Mouse (Mus musculus) cerebellum, adult 9-10 months (tissue): ENCODE data around the gene Mup19.
"Not testable (repeated sequence)": the region's sequence is repeated elsewhere in the genome, so short reads cannot be mapped to it uniquely, and the experiment has no call there.

Experiments
- DNase-seq: peaks from one replicate; pipeline ENCODE4 v3.0.0; 2022

Mup19 gene

DNA sequence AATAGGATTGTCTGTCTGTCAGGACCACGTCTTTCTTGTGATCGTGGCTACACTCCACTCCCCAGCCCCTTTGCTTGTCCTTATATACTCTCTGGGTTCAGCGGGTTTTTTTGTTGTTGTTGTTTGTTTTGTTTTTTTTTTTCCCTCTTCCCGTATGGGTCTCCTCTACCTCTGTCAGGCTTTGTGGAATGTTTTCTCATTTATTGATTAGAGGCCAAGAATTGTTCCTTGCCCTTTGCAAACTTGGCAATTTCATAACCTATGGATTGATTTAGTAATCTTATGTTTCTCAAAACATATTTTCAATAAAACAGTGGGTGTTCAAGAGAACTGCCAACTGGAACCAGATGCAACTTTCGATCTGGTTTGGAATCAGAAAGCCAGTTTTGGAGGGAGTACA is at the start of gene Mup19:
Mup19 (minus strand) TSS at position 101 of the 400 bp plus-strand sequence.
- not testable (repeated sequence) for DNase-seq

DNA sequence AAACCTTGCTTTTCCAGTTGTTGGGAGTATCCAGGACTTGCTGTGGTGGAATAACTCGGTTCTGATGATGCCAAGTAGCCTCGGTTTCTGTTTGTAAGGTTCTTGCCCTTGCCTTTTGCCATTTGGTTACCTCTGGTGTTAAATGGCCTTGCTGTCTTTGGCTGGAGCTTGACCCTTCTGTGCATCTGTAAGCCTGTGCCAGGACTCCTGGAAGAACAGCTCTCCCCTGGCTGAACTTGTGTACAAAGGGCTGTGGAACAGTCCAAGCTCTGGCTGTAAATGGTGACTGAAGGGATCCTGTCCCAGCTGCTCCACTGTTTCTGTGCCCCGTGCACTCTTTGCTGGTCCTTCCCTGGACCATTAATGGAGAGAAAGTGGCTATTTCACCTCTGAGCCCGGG is 47.1 kb upstream of the Mup19 start:
- no peak for DNase-seq

DNA sequence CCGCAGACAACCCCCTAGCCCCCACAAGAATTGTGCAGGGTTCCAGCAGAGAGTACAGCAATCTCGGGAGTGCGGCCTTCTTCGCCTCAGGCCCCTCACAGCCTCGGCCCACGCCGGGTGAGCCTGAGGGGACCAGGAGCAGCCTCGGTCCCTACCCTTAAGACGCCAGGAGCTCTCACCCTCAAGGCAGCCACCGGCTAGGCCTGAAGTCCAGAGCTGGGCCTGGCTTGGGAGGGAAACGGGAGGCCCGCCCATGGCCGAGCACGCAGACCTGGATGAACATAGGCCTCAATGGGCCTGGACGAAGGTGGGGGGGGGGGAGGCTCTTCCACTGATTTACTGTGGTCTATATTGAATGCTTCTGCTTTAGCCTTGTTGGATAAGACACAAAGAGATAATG is 41.1 kb upstream of the Mup19 start:
- DNase-seq: no peak

DNA sequence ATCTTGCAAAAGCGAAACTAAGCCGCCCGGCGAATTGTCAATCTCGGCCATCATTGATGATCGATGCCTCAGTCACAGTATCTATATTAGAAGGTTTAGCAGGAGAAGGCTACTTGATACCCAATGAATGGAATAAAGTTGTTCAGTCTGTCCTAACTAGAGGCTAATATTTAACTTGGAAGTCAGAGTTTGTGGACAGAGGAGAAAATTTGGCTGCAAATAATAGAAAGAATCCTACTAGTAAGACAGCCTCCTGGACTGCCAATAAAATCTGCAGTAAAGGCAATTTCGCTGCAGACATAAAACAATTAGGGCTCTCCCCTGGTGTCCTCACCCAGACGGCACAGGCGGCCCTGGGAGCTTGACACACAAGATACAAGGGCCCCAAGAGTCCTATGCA is 40.5 kb upstream of the Mup19 start:
- not testable (repeated sequence) for DNase-seq

DNA sequence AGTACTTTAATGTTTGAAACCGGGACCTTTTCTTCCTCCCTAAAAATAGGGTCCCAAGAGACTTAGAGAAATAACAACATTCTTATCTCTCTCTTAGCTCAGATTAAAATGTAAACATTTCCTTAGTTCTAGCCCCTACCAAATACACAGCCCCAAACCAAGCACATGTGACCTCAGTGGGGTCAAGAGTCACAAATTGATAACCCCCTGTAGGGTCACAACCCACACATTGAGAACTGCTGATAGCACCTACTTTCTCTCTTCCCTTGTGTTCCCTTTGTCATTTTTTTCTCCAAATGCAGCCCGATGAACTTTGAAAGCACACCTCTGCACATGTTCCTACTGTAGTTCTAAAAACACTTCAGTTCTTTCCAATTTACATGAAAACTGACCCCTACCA is 33.5 kb upstream of the Mup19 start:
- no peak for DNase-seq

DNA sequence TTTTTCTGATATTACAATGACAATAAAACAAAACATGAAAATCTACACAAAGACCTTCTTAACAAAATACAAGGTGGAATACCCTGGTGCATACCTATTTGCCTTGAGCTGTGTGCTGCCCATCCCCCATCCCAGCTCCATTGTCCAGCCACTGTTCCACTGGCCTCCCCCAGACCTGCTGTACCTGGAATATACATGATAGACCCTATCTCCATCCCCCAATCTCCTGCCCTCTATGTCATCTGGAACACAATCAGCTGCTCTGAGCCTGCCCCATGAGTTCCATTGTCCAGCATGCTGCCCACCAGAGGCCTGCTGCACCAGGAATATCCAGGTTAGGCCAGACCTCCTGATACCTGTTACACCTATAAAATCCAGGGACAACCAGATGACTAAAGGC is 31.4 kb upstream of the Mup19 start:
- no peak for DNase-seq

DNA sequence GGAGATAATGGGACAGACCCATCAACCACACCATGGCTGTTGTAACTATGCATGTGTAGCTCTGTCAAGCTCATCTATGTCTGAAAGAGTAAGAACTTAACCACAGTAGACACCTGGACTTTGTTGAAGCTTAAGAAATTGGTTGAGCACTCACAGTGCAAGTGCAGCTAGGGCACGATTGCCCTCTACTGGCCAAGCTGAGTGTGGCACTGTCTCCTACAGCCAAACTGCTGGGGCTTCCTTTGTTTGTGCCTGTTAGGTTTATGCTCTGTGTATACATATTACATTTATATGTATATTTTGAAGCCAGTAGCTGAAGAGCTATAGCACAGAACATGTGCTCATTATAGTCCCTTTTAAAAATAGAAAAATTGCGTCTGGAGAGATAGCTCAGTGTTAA is 29.1 kb upstream of the Mup19 start:
- peak; percentile 3 for DNase-seq

DNA sequence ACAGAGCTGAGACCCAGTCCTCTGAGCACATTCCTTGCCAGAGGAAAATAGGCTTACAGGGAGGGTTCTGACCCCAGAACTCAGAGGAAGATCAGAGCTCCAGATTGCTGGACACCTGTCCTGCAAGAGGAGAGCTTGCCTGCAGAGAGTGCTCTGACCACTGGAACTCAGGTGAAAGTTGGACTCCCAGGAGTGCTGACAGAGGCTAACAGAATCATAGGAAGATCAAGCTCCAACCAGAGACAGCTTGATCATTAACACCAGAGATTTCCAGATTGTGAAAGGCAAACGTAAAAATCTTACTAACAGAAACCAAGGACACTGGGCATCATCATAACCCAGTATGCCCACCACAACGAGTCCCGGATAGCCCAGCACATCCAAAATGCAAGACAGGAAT is 26.9 kb upstream of the Mup19 start:
- DNase-seq: not testable (repeated sequence)

DNA sequence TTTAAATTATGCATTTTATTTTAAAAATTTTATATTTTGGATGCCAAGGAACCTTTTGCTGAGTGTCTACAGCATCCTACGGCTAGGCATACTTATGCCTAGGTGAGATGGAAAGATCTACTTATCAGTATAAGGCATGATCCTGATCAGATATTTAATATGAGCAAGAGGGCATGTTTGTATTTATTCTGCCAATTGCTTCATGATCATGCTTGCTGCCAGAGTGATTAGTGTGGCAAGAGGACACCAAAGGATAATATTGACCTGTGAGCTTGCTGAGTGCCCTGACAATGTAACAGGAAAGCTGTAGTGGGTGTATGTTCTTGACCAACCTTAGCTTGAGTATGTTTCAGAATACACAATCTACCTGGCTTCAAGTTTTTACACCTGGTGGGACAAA is 7.6 kb upstream of the Mup19 start:
- DNase-seq: not testable (repeated sequence)

DNA sequence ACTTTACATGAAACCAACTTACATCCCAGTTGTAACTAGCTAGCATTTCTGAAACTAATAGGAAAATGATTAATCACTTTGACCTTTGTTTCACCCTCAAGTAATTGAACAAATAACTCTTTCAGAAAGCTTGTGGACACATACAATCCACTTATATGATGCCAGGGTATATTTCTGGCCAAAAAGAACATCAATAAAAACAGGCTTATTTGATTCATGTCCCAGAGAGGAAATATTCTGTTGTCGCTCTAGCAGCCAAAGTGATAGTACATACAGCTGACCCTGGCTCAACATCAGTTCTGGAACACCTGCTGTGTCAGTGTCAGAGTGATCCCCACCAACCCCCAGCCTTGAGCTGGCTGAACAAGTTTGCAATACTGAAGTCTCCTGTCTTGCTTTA is 2.2 kb upstream of the Mup19 start:
- not testable (repeated sequence) for DNase-seq
